Mouse (Mus musculus) intestine, embryonic 14.5 days (tissue): ENCODE measurements at regions not wholly inside any gene's neighbourhood (a gene's known extent, or its start where the extent isn't known, plus 50 kb on each side); places are given as distances from the start of the nearest gene placed in this dataset.

Experiments used
- ATAC-seq: fragments of 200-750 bp; cut with Nextera tagmentation; replicated peaks from 2 replicates; pipeline ENCODE4 v1.8.0; 2017; ENCODE audit warnings: low read depth, moderate number of reproducible peaks, moderate TSS enrichment, moderate library complexity; ENCODE audit not compliant: low FRiP score, low TSS enrichment
- DNase-seq: peaks from one replicate; pipeline ENCODE4 v3.0.0-alpha.2; 2018; ENCODE audit warnings: low spot score
- H3K27ac ChIP-seq: fragments of 300-500 bp; sonication (generic); 2 replicates; pipeline ENCODE4 v1.5.1; 2014; ENCODE audit warnings: low read depth, mild to moderate bottlenecking, control low read depth
- H3K27me3 ChIP-seq: fragments of 300-500 bp; sonication (generic); replicated peaks from 2 replicates; pipeline ENCODE4 v1.6.1; 2014; ENCODE audit warnings: low read length, control low read depth; ENCODE audit not compliant: control insufficient read depth, insufficient read depth
- H3K36me3 ChIP-seq: fragments of 300-500 bp; sonication (generic); 2 replicates; pipeline ENCODE4 v1.6.1; 2014; ENCODE audit warnings: low read length, control low read depth; ENCODE audit not compliant: control insufficient read depth, insufficient read depth
- H3K4me1 ChIP-seq: fragments of 300-500 bp; sonication (generic); replicated peaks from 2 replicates; pipeline ENCODE4 v1.6.1; 2014; ENCODE audit warnings: low read length, control low read depth, mixed read lengths; ENCODE audit not compliant: control insufficient read depth, insufficient read depth
- H3K4me2 ChIP-seq: fragments of 300-500 bp; sonication (generic); 2 replicates; pipeline ENCODE4 v1.6.1; 2014; ENCODE audit warnings: low read length
- H3K4me3 ChIP-seq: fragments of 300-500 bp; sonication (generic); 2 replicates; pipeline ENCODE4 v1.5.1; 2014; ENCODE audit warnings: low read depth, low read length, control low read depth, mixed read lengths
- H3K9ac ChIP-seq: fragments of 300-500 bp; sonication (generic); 2 replicates; pipeline ENCODE4 v1.6.1; 2014; ENCODE audit warnings: mild to moderate bottlenecking, low read length
- H3K9me3 ChIP-seq: fragments of 300-500 bp; sonication (generic); 2 replicates; pipeline ENCODE4 v1.6.1; 2016; ENCODE audit warnings: low read length, control low read depth; ENCODE audit not compliant: control insufficient read depth
- WGBS: fragments of 180-500 bp; shearing (Covaris S2); extraction: QIAGEN DNeasy Blood & Tissue Kit; methylation state at CpG from one replicate; pipeline ENCODE4 v1.1.7; 2014; 5-methylcytosine and 5-hydroxymethylcytosine counted together

DNA sequence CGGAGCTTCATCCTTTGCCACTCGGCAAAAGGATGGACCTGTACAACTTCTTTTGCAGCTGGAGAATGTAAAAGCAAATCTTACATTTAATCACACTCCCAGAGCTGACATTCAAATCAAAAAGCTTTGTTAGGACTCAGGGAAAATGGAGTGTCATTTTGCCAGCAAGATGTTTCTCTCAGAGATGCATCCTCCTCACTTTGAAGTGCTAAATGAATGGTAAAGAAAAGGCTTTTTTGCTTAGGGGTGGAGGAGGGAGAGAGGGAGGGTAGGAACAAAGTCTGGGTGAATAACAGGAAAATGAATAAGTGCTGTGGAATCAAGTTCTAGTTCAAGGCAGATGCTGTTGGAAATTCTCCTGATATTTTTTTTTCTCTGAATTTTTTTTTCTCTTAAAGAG is 53.4 kb upstream of the Gria1 start:
- ATAC-seq, result no peak
- 78% methylated on average over 2 of the region's 2 CpGs for WGBS

More for the DNA sequence above, 53.4 kb upstream of the Gria1 start:
- H3K4me3 ChIP-seq, result no peak overlapping the region
- no peaks in the 10 kb centered on the region for H3K36me3 ChIP-seq
- no peak for DNase-seq
- H3K9me3 ChIP-seq, result no peaks in the 10 kb centered on the region
- no peaks in the 10 kb centered on the region for H3K27me3 ChIP-seq
- H3K4me2 ChIP-seq, result no peak overlapping the region
- H3K9ac ChIP-seq, result no peak overlapping the region
- H3K4me1 ChIP-seq, result no peaks in the 10 kb centered on the region
- H3K27ac ChIP-seq, result no peak overlapping the region
